Mouse (Mus musculus) limb, embryonic 14.5 days (tissue): ENCODE data around the gene Pla2g5. TPM values are rescaled to one million over a fixed set of nuclear protein-coding genes. Genes with fewer than 3 reads are reported as not detected.
A peak's percentile ranks its signal among the peaks of the same experiment; 100 is the strongest.

ENCODE experiments used
- ATAC-seq: fragments of 200-750 bp; cut with Nextera tagmentation; 2 replicates; pipeline ENCODE4 v1.8.0; 2017; ENCODE audit warnings: low read depth, moderate number of reproducible peaks, moderate TSS enrichment; ENCODE audit not compliant: low FRiP score
- DNase-seq: peaks from one replicate; pipeline ENCODE4 v3.0.0-alpha.2; 2015; ENCODE audit warnings: low spot score
- H3K27ac ChIP-seq: fragments of 300-500 bp; sonication (generic); replicated peaks from 2 replicates; pipeline ENCODE4 v1.5.1; 2014; ENCODE audit warnings: low read depth, mild to moderate bottlenecking, low read length, moderate library complexity, mixed read lengths
- H3K27me3 ChIP-seq: fragments of 300-500 bp; sonication (generic); 2 replicates; pipeline ENCODE4 v1.6.1; 2014; ENCODE audit warnings: low read length, mixed read lengths; ENCODE audit not compliant: control insufficient read depth, insufficient read depth
- H3K36me3 ChIP-seq: fragments of 300-500 bp; sonication (generic); 2 replicates; pipeline ENCODE4 v1.6.1; 2014; ENCODE audit warnings: mild to moderate bottlenecking, low read length, moderate library complexity, mixed read lengths; ENCODE audit not compliant: control insufficient read depth, insufficient read depth
- H3K4me1 ChIP-seq: fragments of 300-500 bp; sonication (generic); 2 replicates; pipeline ENCODE4 v1.6.1; 2014; ENCODE audit warnings: antibody characterized with exemption, low read length, mixed read lengths; ENCODE audit not compliant: control insufficient read depth, insufficient read depth
- H3K4me2 ChIP-seq: fragments of 300-500 bp; sonication (generic); replicated peaks from 2 replicates; pipeline ENCODE4 v1.6.1; 2014; ENCODE audit warnings: low read depth, mild to moderate bottlenecking, low read length, moderate library complexity; ENCODE audit not compliant: severe bottlenecking
- H3K4me3 ChIP-seq: fragments of 300-500 bp; sonication (generic); replicated peaks from 2 replicates; pipeline ENCODE4 v1.5.1; 2014; ENCODE audit warnings: low read length
- H3K9ac ChIP-seq: fragments of 300-500 bp; sonication (generic); 2 replicates; pipeline ENCODE4 v1.6.1; 2014; ENCODE audit warnings: mild to moderate bottlenecking, low read depth, low read length, moderate library complexity; ENCODE audit not compliant: severe bottlenecking
- H3K9me3 ChIP-seq: fragments of 300-500 bp; sonication (generic); 2 replicates; pipeline ENCODE4 v1.6.1; 2016; ENCODE audit warnings: low read length; ENCODE audit not compliant: control insufficient read depth
- POLR2A ChIP-seq: fragments of 200-500 bp; IDR thresholded peaks from 2 replicates; pipeline ENCODE4 v1.8.0; 2012; ENCODE audit warnings: inconsistent platforms, mild to moderate bottlenecking, moderate library complexity, borderline replicate concordance; ENCODE audit not compliant: insufficient read depth, insufficient read length; ENCODE audit errors: extremely low read depth
- whole genome bisulfite sequencing: fragments of 180-500 bp; shearing (Covaris S2); extraction: QIAGEN DNeasy Blood & Tissue Kit; methylation state at CpG from one replicate; pipeline ENCODE4 v1.1.7; 2014; 5-methylcytosine and 5-hydroxymethylcytosine counted together
- polyA plus RNA-seq, 2 experiments: library from polyadenylated mRNA; depleted of rRNA in 1 of 2; stranded (reverse) in 1 of 2; unstranded in 1 of 2; fragments of >200 nt; fragmentation: Nextera tagmentation in 1 of 2; extraction: Ambion mirVana in 1 of 2; gene quantifications; 2 replicates each; pipeline versions ENCODE4 v1.2.1 to v1.2.3; 2012 to 2014

Gene Pla2g5
- polyA plus RNA-seq, 2 experiments, result 0.62 to 1.3 TPM

GRCm38 (mm10) chr4:138866413-138866812 lies 3.1 kb upstream of the Pla2g5 start:
- Histone ChIP-seq H3K4me3 (no peak overlapping the region), H3K27ac (no peak overlapping the region), H3K4me1 (no peaks in the 10 kb centered on the region), H3K4me2 (no peak overlapping the region), H3K36me3 (no peaks in the 10 kb centered on the region), H3K9me3 (no peaks in the 10 kb centered on the region), H3K27me3 (no peaks in the 10 kb centered on the region), H3K9ac (no peak overlapping the region)
- no peak for ATAC-seq
- no peak for TF ChIP-seq POLR2A
- 10% methylated on average over 7 of the region's 7 CpGs for WGBS
- peak; percentile 68 for DNase-seq

GRCm38 (mm10) chr4:138865991-138866390 lies 2.7 kb upstream of the Pla2g5 start:
- no peaks in the 10 kb centered on the region for H3K9me3 ChIP-seq
- no peaks in the 10 kb centered on the region for H3K4me1 ChIP-seq
- TF ChIP-seq POLR2A, result no peak
- no peak overlapping the region for H3K9ac ChIP-seq
- no peak overlapping the region for H3K4me2 ChIP-seq
- H3K36me3 ChIP-seq, result no peaks in the 10 kb centered on the region
- ATAC-seq, result no peak
- no peak for DNase-seq
- WGBS, result 72% methylated on average over 6 of the region's 6 CpGs
- no peaks in the 10 kb centered on the region for H3K27me3 ChIP-seq
- H3K27ac ChIP-seq, result no peak overlapping the region
- H3K4me3 ChIP-seq, result no peak overlapping the region

GRCm38 (mm10) chr4:138865092-138865491 lies 1.8 kb upstream of the Pla2g5 start:
- Histone ChIP-seq H3K4me3 (no peak overlapping the region), H3K36me3 (no peaks in the 10 kb centered on the region), H3K27me3 (no peaks in the 10 kb centered on the region), H3K27ac (no peak overlapping the region), H3K9me3 (no peaks in the 10 kb centered on the region), H3K9ac (no peak overlapping the region), H3K4me1 (no peaks in the 10 kb centered on the region), H3K4me2 (no peak overlapping the region)
- no peak for TF ChIP-seq POLR2A
- WGBS, result 12% methylated on average over 5 of the region's 5 CpGs
- DNase-seq, result no peak
- no peak for ATAC-seq

DNA sequence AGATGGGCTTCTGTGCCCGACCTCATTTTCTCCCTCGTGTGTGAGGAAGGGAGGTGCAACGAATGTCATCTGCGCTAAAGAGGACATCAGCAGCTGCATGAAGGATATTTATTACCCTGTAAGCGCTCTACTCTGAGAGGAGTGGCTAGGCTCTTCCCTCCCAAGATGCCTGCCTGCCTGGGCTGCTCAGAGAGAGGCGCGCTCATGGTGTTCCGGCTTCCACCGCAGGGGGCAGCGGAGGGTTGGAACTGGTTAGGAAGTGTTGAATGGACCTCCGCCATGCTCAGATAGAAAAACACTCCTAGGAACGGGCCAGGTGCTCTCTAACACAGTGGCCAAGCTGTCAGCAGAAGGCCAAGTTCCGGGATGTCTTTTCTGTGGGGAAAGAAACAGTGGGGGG lies 3.6 kb downstream of the Pla2g5 start:
- H3K4me3 ChIP-seq, result no peak overlapping the region; the same call in 1 of the 2 replicates
- H3K9me3 ChIP-seq, result no peaks in the 10 kb centered on the region
- no peak overlapping the region for H3K9ac ChIP-seq
- no peaks in the 10 kb centered on the region for H3K4me1 ChIP-seq
- H3K36me3 ChIP-seq, result no peaks in the 10 kb centered on the region
- DNase-seq (peak; percentile 61), ATAC-seq (peak; percentile 82)
- 6% methylated on average over 13 of the region's 13 CpGs for WGBS
- no peaks in the 10 kb centered on the region for H3K27me3 ChIP-seq
- H3K27ac ChIP-seq, result no peak overlapping the region
- no peak for TF ChIP-seq POLR2A
- peak overlapping the region; percentile 11; the same call in 1 of the 2 replicates for H3K4me2 ChIP-seq

DNA sequence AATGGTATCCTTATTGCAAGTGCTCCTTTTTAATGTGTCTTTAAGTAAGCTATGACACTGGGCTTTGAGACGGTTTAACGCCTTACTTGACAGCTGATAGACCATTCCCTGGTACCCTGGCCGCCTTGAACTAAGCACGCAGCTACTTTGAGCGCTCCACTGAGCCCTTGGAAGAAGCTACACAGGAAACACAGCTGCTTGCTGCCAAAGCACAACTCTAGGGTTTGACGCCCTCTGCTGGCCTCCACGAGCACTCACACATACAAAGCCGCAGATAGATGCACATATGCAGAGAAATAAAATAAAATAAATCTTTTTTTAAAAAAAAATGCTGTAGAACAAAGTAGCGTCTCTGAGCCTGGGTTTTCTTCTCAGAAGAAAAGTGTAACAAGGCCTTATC lies 4.0 kb downstream of the Pla2g5 start:
- no peaks in the 10 kb centered on the region for H3K4me1 ChIP-seq
- DNase-seq (peak; percentile 29), ATAC-seq (peak; percentile 58; the same call in 1 of the 2 replicates)
- no peak overlapping the region for H3K4me3 ChIP-seq
- no peak overlapping the region for H3K9ac ChIP-seq
- H3K36me3 ChIP-seq, result no peaks in the 10 kb centered on the region
- WGBS, result 15% methylated on average over 9 of the region's 9 CpGs
- no peak overlapping the region for H3K27ac ChIP-seq
- no peak for TF ChIP-seq POLR2A
- no peaks in the 10 kb centered on the region for H3K27me3 ChIP-seq
- H3K4me2 ChIP-seq, result peak overlapping the region; percentile 11; the same call in 1 of the 2 replicates
- no peaks in the 10 kb centered on the region for H3K9me3 ChIP-seq

DNA sequence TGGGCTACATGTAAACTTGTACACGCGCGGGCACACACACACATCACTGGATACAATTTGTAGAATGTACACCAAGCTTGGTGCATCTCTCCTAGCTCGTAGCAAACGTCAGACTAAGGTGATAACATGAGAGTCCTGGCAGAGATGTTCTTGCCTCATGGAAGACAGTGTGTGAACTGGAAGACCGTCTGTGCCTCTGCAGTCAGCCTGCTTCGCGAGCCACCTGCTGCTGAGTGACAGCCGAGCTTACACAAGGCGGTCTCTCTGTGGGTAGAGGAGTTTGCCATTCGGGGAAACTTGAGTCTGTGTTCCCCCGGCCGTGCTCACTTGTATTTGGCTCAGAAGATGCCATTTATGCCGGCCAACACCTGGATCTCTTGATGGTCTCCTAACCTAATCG lies 4.8 kb downstream of the Pla2g5 start:
- TF ChIP-seq POLR2A, result no peak
- Histone ChIP-seq H3K4me2 (no peak overlapping the region), H3K27ac (no peak overlapping the region), H3K27me3 (no peaks in the 10 kb centered on the region), H3K9me3 (no peaks in the 10 kb centered on the region), H3K36me3 (no peaks in the 10 kb centered on the region), H3K4me1 (no peaks in the 10 kb centered on the region), H3K9ac (no peak overlapping the region), H3K4me3 (no peak overlapping the region)
- 76% methylated on average over 15 of the region's 15 CpGs for WGBS
- DNase-seq (no peak), ATAC-seq (no peak)
